ENCODE assay signal across 8 mouse cellular contexts in the genomic region with DNA sequence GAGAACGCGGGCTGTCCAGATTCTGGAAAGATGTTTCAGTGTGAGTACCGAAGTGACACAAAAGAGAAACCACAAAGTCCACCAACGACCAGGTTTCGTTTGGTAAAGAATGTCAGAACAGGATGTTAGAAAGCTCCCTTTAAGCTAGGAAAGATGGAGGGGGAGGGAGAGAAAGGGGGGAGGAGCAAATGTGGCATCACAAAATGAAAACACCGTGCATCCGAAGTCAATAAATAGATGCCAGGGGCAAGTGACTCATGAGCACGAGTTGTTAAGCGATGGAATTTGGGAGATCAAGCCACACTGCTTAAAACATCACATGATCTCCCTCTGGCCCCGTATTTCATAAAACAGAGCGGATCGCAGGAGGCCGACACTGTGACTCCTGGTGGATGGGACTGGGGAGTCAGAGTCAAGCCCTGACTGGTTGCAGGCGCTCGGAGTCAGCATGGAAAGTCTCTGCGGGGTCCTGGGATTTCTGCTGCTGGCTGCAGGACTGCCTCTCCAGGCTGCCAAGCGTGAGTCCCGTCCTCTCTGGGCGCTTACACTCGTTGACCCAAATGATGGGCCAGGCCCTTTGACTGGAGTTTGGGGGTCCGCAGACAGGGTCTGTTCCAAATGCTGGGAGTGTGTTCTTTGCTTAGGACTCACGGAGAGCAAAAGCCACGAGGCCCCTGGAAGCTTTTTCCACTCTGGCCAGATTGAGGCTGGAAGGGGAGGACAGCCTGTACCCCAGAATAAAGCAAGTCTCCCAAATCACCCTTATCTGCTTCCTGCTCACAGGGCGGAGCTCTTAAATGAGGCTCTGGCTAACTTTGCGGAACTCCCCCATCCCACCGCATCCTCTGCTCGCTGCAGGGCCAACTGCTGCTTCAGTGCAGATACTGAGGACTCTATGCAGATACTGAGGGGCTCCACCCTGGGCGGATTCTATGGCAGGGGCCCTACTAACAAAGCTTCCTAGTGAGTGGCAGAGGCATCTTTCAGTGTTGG. TPM values are rescaled to one million over a fixed set of nuclear protein-coding genes. Genes with fewer than 3 reads are reported as not detected.
A peak's percentile ranks its signal among the peaks of the same experiment; 100 is the strongest.
DNase-seq lines count a peak whose midpoint lies in the region; ATAC-seq lines count a peak whose summit lies in the region.

Gene Gpnmb (plus strand): TSS at position 272 of the 993 bp plus-strand sequence.

- H3K9ac ChIP-seq in forebrain, embryonic 11.5 days (ENCODE audit: low read length) = no peak within 1 kb of the TSS
- no peak within 1 kb of the TSS for H3K9ac ChIP-seq in forebrain, embryonic 15.5 days (replicated peaks)
- peak within 1 kb of the TSS; percentile 3 for H3K9ac ChIP-seq in limb, embryonic 13.5 days
- H3K9ac ChIP-seq in stomach, embryonic 16.5 days (ENCODE audit: low read length) = peak within 1 kb of the TSS; percentile 43; the same call in 1 of the 2 replicates

- H3K9me3 ChIP-seq in forebrain, embryonic 11.5 days (ENCODE audit: control insufficient read depth, low read length) = no peaks in the 10 kb centered on the region
- H3K9me3 ChIP-seq in forebrain, embryonic 15.5 days = no peaks in the 10 kb centered on the region
- no peaks in the 10 kb centered on the region for H3K9me3 ChIP-seq in limb, embryonic 13.5 days
- H3K9me3 ChIP-seq in stomach, embryonic 16.5 days (replicated peaks; ENCODE audit: control insufficient read depth, low read length) = no peaks in the 10 kb centered on the region

- 0 out of 2 replicates have a peak within 1 kb of the TSS, but pooled peaks have one; percentile 6 for H3K4me2 ChIP-seq in forebrain, embryonic 11.5 days (ENCODE audit: low read depth, low read length, severe bottlenecking)
- no peak within 1 kb of the TSS for H3K4me2 ChIP-seq in forebrain, embryonic 15.5 days (replicated peaks)
- peak within 1 kb of the TSS; percentile 55 for H3K4me2 ChIP-seq in limb, embryonic 13.5 days (replicated peaks)
- peak within 1 kb of the TSS; percentile 31 for H3K4me2 ChIP-seq in stomach, embryonic 16.5 days (ENCODE audit: low read depth, low read length)

- no peaks in the 10 kb centered on the region for H3K36me3 ChIP-seq in forebrain, embryonic 11.5 days (ENCODE audit: control insufficient read depth, insufficient read depth, low read length)
- H3K36me3 ChIP-seq in forebrain, embryonic 15.5 days = no peaks in the 10 kb centered on the region
- no peaks in the 10 kb centered on the region for H3K36me3 ChIP-seq in limb, embryonic 13.5 days
- no peaks in the 10 kb centered on the region for H3K36me3 ChIP-seq in stomach, embryonic 16.5 days (ENCODE audit: control insufficient read depth, insufficient read depth, low read length)

- H3K4me1 ChIP-seq in forebrain, embryonic 11.5 days (replicated peaks; ENCODE audit: control insufficient read depth, insufficient read depth, low read length) = peaks cover 4% of the 10 kb centered on the region; the same call in 1 of the 2 replicates
- 0 out of 2 replicates have a peak, but pooled peaks cover 3% of the 10 kb centered on the region for H3K4me1 ChIP-seq in forebrain, embryonic 15.5 days
- H3K4me1 ChIP-seq in limb, embryonic 13.5 days = peaks cover 22% of the 10 kb centered on the region
- peaks cover 8% of the 10 kb centered on the region; the same call in 1 of the 2 replicates for H3K4me1 ChIP-seq in stomach, embryonic 16.5 days (ENCODE audit: control insufficient read depth, insufficient read depth, low read length)

- 47% methylated on average over 28 of the region's 28 CpGs for WGBS in forebrain, embryonic 11.5 days
- 52% methylated on average over 28 of the region's 28 CpGs for WGBS in forebrain, embryonic 15.5 days
- 33% methylated on average over 28 of the region's 28 CpGs for WGBS in limb, embryonic 13.5 days
- WGBS in stomach, embryonic 16.5 days = 39% methylated on average over 28 of the region's 28 CpGs

- no peak within 1 kb of the TSS for H3K4me3 ChIP-seq in forebrain, embryonic 11.5 days (ENCODE audit: low read depth, low read length)
- no peak within 1 kb of the TSS for H3K4me3 ChIP-seq in forebrain, embryonic 15.5 days
- peak within 1 kb of the TSS; percentile 21; the same call in 1 of the 2 replicates for H3K4me3 ChIP-seq in limb, embryonic 13.5 days
- peak within 1 kb of the TSS; percentile 16; the same call in 1 of the 2 replicates for H3K4me3 ChIP-seq in stomach, embryonic 16.5 days (replicated peaks; ENCODE audit: low read length)

- no peaks in the 10 kb centered on the region; the same call in 1 of the 2 replicates for H3K27me3 ChIP-seq in forebrain, embryonic 11.5 days (ENCODE audit: control insufficient read depth, insufficient read depth, low read length)
- 0 out of 2 replicates have a peak, but pooled peaks cover 4% of the 10 kb centered on the region for H3K27me3 ChIP-seq in forebrain, embryonic 15.5 days
- H3K27me3 ChIP-seq in limb, embryonic 13.5 days = peaks cover 18% of the 10 kb centered on the region
- H3K27me3 ChIP-seq in stomach, embryonic 16.5 days (ENCODE audit: control insufficient read depth, insufficient read depth, low read length) = 0 out of 2 replicates have a peak, but pooled peaks cover 4% of the 10 kb centered on the region

- no peak for DNase-seq in forebrain, embryonic 11.5 days (ENCODE audit: low spot score)
- peak; percentile 61 for DNase-seq in CD4-positive, CD25-positive, alpha-beta regulatory T cell, adult 2 months (ENCODE audit: low read depth, low spot score)
- DNase-seq in adipocyte (ENCODE audit: low spot score) = no peak
- DNase-seq in cerebellum, postnatal 10 days = no peak

- no peak for ATAC-seq in forebrain, embryonic 11.5 days (replicated peaks; ENCODE audit: low FRiP score)
- ATAC-seq in forebrain, embryonic 15.5 days (replicated peaks) = no peak
- peak; percentile 59 for ATAC-seq in granulocyte monocyte progenitor cell, adult 5-6 weeks (replicated peaks; ENCODE audit: poor library complexity, severe bottlenecking)
- no peak for ATAC-seq in limb, embryonic 13.5 days (ENCODE audit: low FRiP score, low read depth)
- ATAC-seq in stomach, embryonic 16.5 days (ENCODE audit: insufficient read depth, low FRiP score) = no peak

- H3K27ac ChIP-seq in forebrain, embryonic 11.5 days (ENCODE audit: low read depth, low read length) = no peak within 1 kb of the TSS
- no peak within 1 kb of the TSS for H3K27ac ChIP-seq in forebrain, embryonic 15.5 days (replicated peaks)
- no peak within 1 kb of the TSS for H3K27ac ChIP-seq in limb, embryonic 13.5 days
- no peak within 1 kb of the TSS for H3K27ac ChIP-seq in stomach, embryonic 16.5 days (ENCODE audit: low read length)

RNA-seq across cellular contexts. Expression of gene Gpnmb, which starts in this region (rescaled TPM):
- polyA plus RNA-seq in forebrain, embryonic 11.5 days (2014; fragmentation: Nextera tagmentation; extraction: Ambion mirVana) = 0.51 and 1.1 TPM in 2 replicates
- 0.24 and 0.47 TPM in 2 replicates for polyA plus RNA-seq in forebrain, embryonic 15.5 days (2015; fragmentation: Nextera tagmentation; extraction: Ambion mirVana)
- 2.5 TPM in 1 of 2 replicates, not detected in the other for total RNA-seq in granulocyte monocyte progenitor cell, adult 5-6 weeks (2014; fragmentation: Nextera tagmentation)
- total RNA-seq in granulocyte monocyte progenitor cell, adult 5-6 weeks (2017) = 0.26 TPM in 1 of 2 replicates, not detected in the other
- polyA plus RNA-seq in limb, embryonic 13.5 days (2015; fragmentation: Nextera tagmentation; extraction: Ambion mirVana) = 0.98 and 1.8 TPM in 2 replicates
- 0.30 and 0.56 TPM in 2 replicates for polyA plus RNA-seq in stomach, embryonic 16.5 days (2015; fragmentation: Nextera tagmentation; extraction: Ambion mirVana)

Comparison
In these comparisons a context has a peak if more than half of its experiments do, and no peak if none do; other contexts are left out.
1. H3K4me3 ChIP-seq: peak in limb, embryonic 13.5 days (single experiment) and stomach, embryonic 16.5 days (single experiment); none in forebrain, embryonic 11.5 days (single experiment) and forebrain, embryonic 15.5 days (single experiment).
2. H3K9ac ChIP-seq: peak in limb, embryonic 13.5 days (single experiment) and stomach, embryonic 16.5 days (single experiment); none in forebrain, embryonic 11.5 days (single experiment) and forebrain, embryonic 15.5 days (single experiment).